Mouse (Mus musculus) hindbrain, embryonic 14.5 days (tissue): ENCODE measurements at regions not wholly inside any gene's neighbourhood (a gene's known extent, or its start where the extent isn't known, plus 50 kb on each side); places are given as distances from the start of the nearest gene placed in this dataset.
"Not testable (repeated sequence)": the region's sequence is repeated elsewhere in the genome, so short reads cannot be mapped to it uniquely, and the experiment has no call there.

ENCODE experiments used
- ATAC-seq: fragments of 200-750 bp; cut with Nextera tagmentation; 2 replicates; pipeline ENCODE4 v1.8.0; 2017; ENCODE audit warnings: moderate number of reproducible peaks, mild to moderate bottlenecking, moderate TSS enrichment, moderate library complexity; ENCODE audit not compliant: low FRiP score
- DNase-seq: peaks from one replicate; pipeline ENCODE4 v3.0.0-alpha.2; 2015; ENCODE audit warnings: low spot score
- H3K27ac ChIP-seq: fragments of 300-500 bp; sonication (generic); 2 replicates; pipeline ENCODE4 v1.5.1; 2014; ENCODE audit warnings: mild to moderate bottlenecking, moderate library complexity
- H3K27me3 ChIP-seq: fragments of 300-500 bp; sonication (generic); 2 replicates; pipeline ENCODE4 v1.6.1; 2014; ENCODE audit warnings: mild to moderate bottlenecking, low read length, mixed read lengths; ENCODE audit not compliant: control insufficient read depth, insufficient read depth
- H3K36me3 ChIP-seq: fragments of 300-500 bp; sonication (generic); replicated peaks from 2 replicates; pipeline ENCODE4 v1.6.1; 2014; ENCODE audit not compliant: control insufficient read depth, insufficient read depth
- H3K4me1 ChIP-seq: fragments of 300-500 bp; sonication (generic); replicated peaks from 2 replicates; pipeline ENCODE4 v1.6.1; 2014; ENCODE audit warnings: antibody characterized with exemption, low read length, mixed read lengths; ENCODE audit not compliant: control insufficient read depth, insufficient read depth
- H3K4me2 ChIP-seq: fragments of 300-500 bp; sonication (generic); replicated peaks from 2 replicates; pipeline ENCODE4 v1.6.1; 2014; ENCODE audit warnings: mild to moderate bottlenecking, moderate library complexity
- H3K4me3 ChIP-seq: fragments of 300-500 bp; sonication (generic); replicated peaks from 2 replicates; pipeline ENCODE4 v1.5.1; 2014; ENCODE audit warnings: mild to moderate bottlenecking, low read length
- H3K9ac ChIP-seq: fragments of 300-500 bp; sonication (generic); 2 replicates; pipeline ENCODE4 v1.6.1; 2014
- H3K9me3 ChIP-seq: fragments of 300-500 bp; sonication (generic); 2 replicates; pipeline ENCODE4 v1.6.1; 2016; ENCODE audit warnings: low read length; ENCODE audit not compliant: control insufficient read depth
- WGBS: fragments of 180-500 bp; shearing (Covaris S2); extraction: QIAGEN DNeasy Blood & Tissue Kit; methylation state at CpG from one replicate; pipeline ENCODE4 v1.1.7; 2014; 5-methylcytosine and 5-hydroxymethylcytosine counted together

- not testable (repeated sequence) for H3K36me3 ChIP-seq, H3K9ac ChIP-seq, H3K4me3 ChIP-seq, H3K27ac ChIP-seq, ATAC-seq, H3K9me3 ChIP-seq, H3K4me1 ChIP-seq, DNase-seq, H3K27me3 ChIP-seq, H3K4me2 ChIP-seq
Observed at GRCm38 (mm10) chr6:68704291-68704800, 1168.8 kb upstream of the Tacstd2 start.

DNA sequence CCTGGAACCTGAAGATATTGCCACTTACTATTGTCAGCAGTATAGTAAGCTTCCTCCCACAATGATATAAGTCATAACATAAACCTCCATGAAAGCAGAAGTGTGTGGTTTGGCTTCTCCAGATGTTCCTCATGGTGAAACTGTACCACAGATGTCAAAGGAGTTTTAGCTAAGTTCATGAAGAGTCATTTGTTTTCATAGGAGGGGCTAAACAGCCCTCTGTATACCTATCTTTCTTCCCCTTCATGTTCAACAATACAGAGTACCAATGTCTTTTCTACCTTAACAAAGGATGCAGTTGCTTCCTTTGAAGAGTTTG is 1145.2 kb upstream of the Tacstd2 start:
- not testable (repeated sequence) for H3K36me3 ChIP-seq, H3K27me3 ChIP-seq, H3K9me3 ChIP-seq, ATAC-seq, H3K4me3 ChIP-seq, H3K4me2 ChIP-seq, DNase-seq, H3K9ac ChIP-seq, H3K4me1 ChIP-seq, H3K27ac ChIP-seq

DNA sequence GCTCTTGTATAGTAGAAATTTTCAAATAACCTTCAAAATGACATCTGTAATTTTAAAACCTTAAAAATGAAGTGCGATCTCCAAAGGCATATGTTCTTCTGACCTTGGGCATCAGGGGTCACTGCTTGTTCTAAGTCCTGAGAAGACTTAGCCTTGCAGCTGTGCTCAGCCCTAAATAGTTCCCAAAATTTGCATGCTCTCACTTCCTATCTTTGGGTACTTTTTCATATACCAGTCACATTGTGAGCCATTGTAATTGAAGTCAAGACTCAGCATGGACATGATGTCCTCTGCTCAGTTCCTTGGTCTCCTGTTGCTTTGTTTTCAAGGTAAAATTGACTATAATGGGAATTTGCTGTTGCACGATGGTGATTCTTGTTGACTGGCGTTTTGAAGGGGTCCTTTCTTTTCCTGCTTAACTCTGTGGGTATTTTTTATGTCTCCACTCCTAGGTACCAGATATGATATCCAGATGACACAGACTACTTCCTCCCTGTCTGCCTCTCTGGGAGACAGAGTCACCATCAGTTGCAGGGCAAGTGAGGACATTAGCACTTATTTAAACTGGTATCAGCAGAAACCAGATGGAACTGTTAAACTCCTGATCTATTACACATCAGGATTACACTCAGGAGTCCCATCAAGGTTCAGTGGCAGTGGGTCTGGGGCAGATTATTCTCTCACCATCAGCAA is 1144.6 kb upstream of the Tacstd2 start:
- 91% methylated on average over 3 of the region's 3 CpGs for WGBS
- no peak overlapping the region for H3K27ac ChIP-seq
- H3K9ac ChIP-seq: no peak overlapping the region
- no peak for ATAC-seq
- H3K27me3 ChIP-seq: no peaks in the 10 kb centered on the region
- no peak for DNase-seq
- no peak overlapping the region for H3K4me2 ChIP-seq
- no peaks in the 10 kb centered on the region for H3K4me1 ChIP-seq
- no peaks in the 10 kb centered on the region for H3K36me3 ChIP-seq
- H3K4me3 ChIP-seq: no peak overlapping the region
- H3K9me3 ChIP-seq: no peaks in the 10 kb centered on the region

DNA sequence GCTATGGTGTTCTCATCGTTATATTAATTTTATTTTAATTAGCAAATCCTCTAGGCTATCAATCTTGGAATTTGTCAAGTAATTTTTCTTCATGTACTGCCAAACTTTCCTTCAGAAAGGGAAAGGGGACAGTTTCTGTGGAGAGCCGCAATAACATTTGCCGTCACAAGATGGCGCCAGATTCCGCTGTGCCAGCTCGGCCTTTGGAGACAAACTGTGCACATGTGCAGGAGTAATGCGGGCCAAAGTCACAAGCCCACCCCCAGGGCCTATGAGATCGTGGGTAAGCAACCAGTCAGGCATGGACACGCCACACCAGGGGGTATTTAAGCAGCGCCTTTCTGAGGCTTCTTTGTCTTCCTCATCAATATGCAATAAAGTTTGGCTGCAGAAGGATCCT is 1132.8 kb upstream of the Tacstd2 start:
- not testable (repeated sequence) for H3K4me3 ChIP-seq, H3K36me3 ChIP-seq, H3K9me3 ChIP-seq, H3K27ac ChIP-seq, H3K4me1 ChIP-seq, H3K9ac ChIP-seq, H3K27me3 ChIP-seq
- peak; percentile 70; the same call in 1 of the 2 replicates for ATAC-seq
- peak; percentile 72 for DNase-seq
- H3K4me2 ChIP-seq: peak overlapping the region; percentile 36
- WGBS: under 1% methylated on average over 10 of the region's 10 CpGs

DNA sequence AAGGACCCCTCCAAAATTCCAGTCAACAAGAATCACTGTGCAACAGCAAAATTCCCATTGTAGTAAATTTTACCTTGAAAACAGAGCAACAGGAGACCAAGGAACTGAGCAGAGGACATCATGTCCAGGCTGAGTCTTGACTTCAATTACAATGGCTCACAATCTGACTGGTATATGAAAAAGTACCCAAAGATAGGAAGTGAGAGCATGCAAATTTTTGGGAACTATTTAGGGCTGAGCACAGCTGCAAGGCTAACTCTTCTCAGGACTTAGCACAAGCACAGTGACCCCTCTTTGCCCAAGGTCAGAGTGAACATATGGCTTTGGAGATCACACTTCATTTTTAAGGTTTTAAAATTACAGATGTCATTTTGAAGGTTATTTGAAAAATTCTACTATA is 1096.7 kb upstream of the Tacstd2 start:
- not testable (repeated sequence) for H3K4me2 ChIP-seq, H3K27me3 ChIP-seq, H3K9ac ChIP-seq, H3K9me3 ChIP-seq, H3K4me3 ChIP-seq, H3K4me1 ChIP-seq, H3K27ac ChIP-seq, DNase-seq, ATAC-seq, H3K36me3 ChIP-seq

DNA sequence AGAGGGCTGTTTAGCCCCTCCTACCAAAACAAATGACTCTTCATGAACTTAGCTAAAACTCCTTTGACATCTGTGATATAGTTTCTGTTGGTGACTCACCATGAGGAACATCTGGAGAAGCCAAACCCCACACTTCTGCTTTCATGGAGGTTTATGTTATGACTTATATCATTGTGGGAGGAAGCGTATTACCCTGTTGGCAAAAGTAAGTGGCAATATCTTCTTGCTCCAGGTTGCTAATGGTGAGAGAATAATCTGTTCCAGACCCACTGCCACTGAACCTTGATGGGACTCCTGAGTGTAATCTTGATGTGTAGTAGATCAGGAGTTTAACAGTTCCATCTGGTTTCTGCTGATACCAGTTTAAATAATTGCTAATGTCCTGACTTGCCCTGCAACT is 1096.2 kb upstream of the Tacstd2 start:
- DNase-seq (no peak), ATAC-seq (no peak)
- no peak overlapping the region for H3K4me2 ChIP-seq
- no peak overlapping the region for H3K4me3 ChIP-seq
- no peaks in the 10 kb centered on the region for H3K4me1 ChIP-seq
- no peaks in the 10 kb centered on the region for H3K27me3 ChIP-seq
- no peaks in the 10 kb centered on the region for H3K9me3 ChIP-seq
- no peaks in the 10 kb centered on the region for H3K36me3 ChIP-seq
- H3K9ac ChIP-seq: no peak overlapping the region
- H3K27ac ChIP-seq: no peak overlapping the region
- 84% methylated on average over 1 of the region's 1 CpGs for WGBS

DNA sequence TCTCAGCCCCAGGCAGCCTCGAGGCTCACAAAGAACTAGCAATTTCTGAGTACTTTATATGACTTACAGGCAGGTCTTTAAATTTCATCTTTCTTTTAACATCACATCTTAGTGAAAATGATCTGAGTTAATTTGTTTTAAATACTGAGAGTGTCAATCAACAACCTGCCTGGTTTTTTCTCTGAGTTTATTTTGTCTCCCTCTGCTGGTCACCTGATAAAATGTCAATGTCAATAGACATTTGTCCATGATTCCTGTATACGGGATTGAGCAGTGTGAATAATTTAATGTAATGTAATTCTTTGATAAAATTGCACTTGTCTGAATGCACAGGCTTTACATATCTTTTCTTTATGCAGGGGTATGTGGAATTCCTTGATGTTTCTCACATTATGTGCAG is 1070.4 kb upstream of the Tacstd2 start:
- ATAC-seq (no peak), DNase-seq (no peak)
- H3K27ac ChIP-seq: no peak overlapping the region
- WGBS: 80% methylated on average over 2 of the region's 2 CpGs
- H3K36me3 ChIP-seq: no peaks in the 10 kb centered on the region
- H3K4me2 ChIP-seq: no peak overlapping the region
- H3K9me3 ChIP-seq: no peaks in the 10 kb centered on the region
- no peak overlapping the region for H3K9ac ChIP-seq
- H3K4me1 ChIP-seq: no peaks in the 10 kb centered on the region
- H3K27me3 ChIP-seq: no peaks in the 10 kb centered on the region
- no peak overlapping the region for H3K4me3 ChIP-seq
